Mouse (Mus musculus): ENCODE results near the gene Pabpc6. TPM values are rescaled to one million over a fixed set of nuclear protein-coding genes. Genes with fewer than 3 reads are reported as not detected.

The Pabpc6 gene
- polyA plus RNA-seq, 1 experiment from 2014 or later, result not detected

- no peak for TF ChIP-seq CTCF (IDR thresholded peaks at IDR 0.05; ENCODE audit: low read depth)
- Histone ChIP-seq H3K27me3 (ENCODE audit: insufficient read depth, low read length) (no peaks in the 10 kb centered on the region), H3K9ac (ENCODE audit: low read depth, low read length) (no peak overlapping the region), H3K27ac (no peak overlapping the region), H3K9me3 (replicated peaks; ENCODE audit: low read length) (no peaks in the 10 kb centered on the region), H3K4me1 (replicated peaks; ENCODE audit: insufficient read depth, low read length) (no peaks in the 10 kb centered on the region), H3K4me3 (replicated peaks; ENCODE audit: low read depth, low read length) (no peak overlapping the region), H3K36me3 (ENCODE audit: insufficient read depth, low read length) (no peaks in the 10 kb centered on the region), H3K4me2 (ENCODE audit: low read length) (no peak overlapping the region)
- DNase-seq (ENCODE audit: low spot score) (no peak), ATAC-seq (replicated peaks; ENCODE audit: low FRiP score, low read depth) (no peak)
- WGBS, result 68% methylated on average over 4 of the region's 4 CpGs
These were observed 21.9 kb downstream of the Pabpc6 start for GRCm38 (mm10) chr17:9647644-9648043.

- Histone ChIP-seq H3K9me3 (replicated peaks; ENCODE audit: low read length) (no peaks in the 10 kb centered on the region), H3K27ac (no peak overlapping the region), H3K27me3 (ENCODE audit: insufficient read depth, low read length) (no peaks in the 10 kb centered on the region), H3K9ac (ENCODE audit: low read depth, low read length) (no peak overlapping the region), H3K4me1 (replicated peaks; ENCODE audit: insufficient read depth, low read length) (no peaks in the 10 kb centered on the region), H3K4me3 (replicated peaks; ENCODE audit: low read depth, low read length) (no peak overlapping the region), H3K36me3 (ENCODE audit: insufficient read depth, low read length) (no peaks in the 10 kb centered on the region), H3K4me2 (ENCODE audit: low read length) (no peak overlapping the region)
- no peak for ATAC-seq (replicated peaks; ENCODE audit: low FRiP score, low read depth)
- 82% methylated on average over 7 of the region's 7 CpGs for WGBS
- TF ChIP-seq CTCF (IDR thresholded peaks at IDR 0.05; ENCODE audit: low read depth), result no peak
- DNase-seq (ENCODE audit: low spot score), result no peak
These were observed 25.8 kb downstream of the Pabpc6 start for GRCm38 (mm10) chr17:9643657-9644180.

GRCm38 (mm10) chr17:9637011-9637410 is 32.5 kb downstream of the Pabpc6 start:
- no peaks in the 10 kb centered on the region for H3K9me3 ChIP-seq (replicated peaks; ENCODE audit: low read length)
- no peak for TF ChIP-seq CTCF (IDR thresholded peaks at IDR 0.05; ENCODE audit: low read depth)
- no peak overlapping the region for H3K27ac ChIP-seq
- 81% methylated on average over 4 of the region's 4 CpGs for WGBS
- H3K4me3 ChIP-seq (replicated peaks; ENCODE audit: low read depth, low read length), result no peak overlapping the region
- H3K27me3 ChIP-seq (ENCODE audit: insufficient read depth, low read length), result no peaks in the 10 kb centered on the region
- no peaks in the 10 kb centered on the region for H3K4me1 ChIP-seq (replicated peaks; ENCODE audit: insufficient read depth, low read length)
- no peak overlapping the region for H3K9ac ChIP-seq (ENCODE audit: low read depth, low read length)
- no peak overlapping the region for H3K4me2 ChIP-seq (ENCODE audit: low read length)
- DNase-seq (ENCODE audit: low spot score), result no peak
- ATAC-seq (replicated peaks; ENCODE audit: low FRiP score, low read depth), result no peak
- H3K36me3 ChIP-seq (ENCODE audit: insufficient read depth, low read length), result no peaks in the 10 kb centered on the region

- Histone ChIP-seq H3K9ac (ENCODE audit: low read depth, low read length) (no peak overlapping the region), H3K27me3 (ENCODE audit: insufficient read depth, low read length) (no peaks in the 10 kb centered on the region), H3K4me2 (ENCODE audit: low read length) (no peak overlapping the region), H3K4me1 (replicated peaks; ENCODE audit: insufficient read depth, low read length) (no peaks in the 10 kb centered on the region), H3K4me3 (replicated peaks; ENCODE audit: low read depth, low read length) (no peak overlapping the region), H3K9me3 (replicated peaks; ENCODE audit: low read length) (no peaks in the 10 kb centered on the region), H3K36me3 (ENCODE audit: insufficient read depth, low read length) (no peaks in the 10 kb centered on the region), H3K27ac (no peak overlapping the region)
- TF ChIP-seq CTCF (IDR thresholded peaks at IDR 0.05; ENCODE audit: low read depth), result no peak
- ATAC-seq (replicated peaks; ENCODE audit: low FRiP score, low read depth), result no peak
- DNase-seq (ENCODE audit: low spot score), result no peak
- WGBS, result 70% methylated on average over 16 of the region's 16 CpGs
These were observed 36.8 kb downstream of the Pabpc6 start for GRCm38 (mm10) chr17:9632579-9633252.

- H3K4me1 ChIP-seq (replicated peaks; ENCODE audit: insufficient read depth, low read length), result no peaks in the 10 kb centered on the region
- no peaks in the 10 kb centered on the region for H3K9me3 ChIP-seq (replicated peaks; ENCODE audit: low read length)
- no peaks in the 10 kb centered on the region for H3K27me3 ChIP-seq (ENCODE audit: insufficient read depth, low read length)
- no peak overlapping the region for H3K9ac ChIP-seq (ENCODE audit: low read depth, low read length)
- WGBS, result 63% methylated on average over 5 of the region's 5 CpGs
- ATAC-seq (replicated peaks; ENCODE audit: low FRiP score, low read depth), result no peak
- DNase-seq (ENCODE audit: low spot score), result no peak
- no peak for TF ChIP-seq CTCF (IDR thresholded peaks at IDR 0.05; ENCODE audit: low read depth)
- H3K36me3 ChIP-seq (ENCODE audit: insufficient read depth, low read length), result no peaks in the 10 kb centered on the region
- no peak overlapping the region for H3K4me3 ChIP-seq (replicated peaks; ENCODE audit: low read depth, low read length)
- H3K27ac ChIP-seq, result no peak overlapping the region
- no peak overlapping the region for H3K4me2 ChIP-seq (ENCODE audit: low read length)
These were observed 37.4 kb downstream of the Pabpc6 start for GRCm38 (mm10) chr17:9632140-9632539.

- no peaks in the 10 kb centered on the region for H3K36me3 ChIP-seq (ENCODE audit: insufficient read depth, low read length)
- no peaks in the 10 kb centered on the region for H3K9me3 ChIP-seq (replicated peaks; ENCODE audit: low read length)
- 88% methylated on average over 1 of the region's 1 CpGs for WGBS
These were observed 38.4 kb downstream of the Pabpc6 start for GRCm38 (mm10) chr17:9631081-9631480.

GRCm38 (mm10) chr17:9627011-9627410 is 42.5 kb downstream of the Pabpc6 start:
- Histone ChIP-seq H3K4me3 (replicated peaks; ENCODE audit: low read depth, low read length) (no peak overlapping the region), H3K9ac (ENCODE audit: low read depth, low read length) (no peak overlapping the region)

More at GRCm38 (mm10) chr17:9631081-9631480, 38.4 kb downstream of the Pabpc6 start:
- no peaks in the 10 kb centered on the region for H3K27me3 ChIP-seq (ENCODE audit: insufficient read depth, low read length)
- H3K4me2 ChIP-seq (ENCODE audit: low read length), result no peak overlapping the region
- ATAC-seq (replicated peaks; ENCODE audit: low FRiP score, low read depth) (no peak), DNase-seq (ENCODE audit: low spot score) (no peak)
- H3K4me3 ChIP-seq (replicated peaks; ENCODE audit: low read depth, low read length), result no peak overlapping the region
- H3K27ac ChIP-seq, result no peak overlapping the region
- TF ChIP-seq CTCF (IDR thresholded peaks at IDR 0.05; ENCODE audit: low read depth), result no peak
- H3K4me1 ChIP-seq (replicated peaks; ENCODE audit: insufficient read depth, low read length), result no peaks in the 10 kb centered on the region
- H3K9ac ChIP-seq (ENCODE audit: low read depth, low read length), result no peak overlapping the region

More at GRCm38 (mm10) chr17:9627011-9627410, 42.5 kb downstream of the Pabpc6 start:
- Histone ChIP-seq H3K36me3 (ENCODE audit: insufficient read depth, low read length) (no peaks in the 10 kb centered on the region), H3K27me3 (ENCODE audit: insufficient read depth, low read length) (no peaks in the 10 kb centered on the region), H3K4me2 (ENCODE audit: low read length) (no peak overlapping the region), H3K27ac (no peak overlapping the region), H3K9me3 (replicated peaks; ENCODE audit: low read length) (no peaks in the 10 kb centered on the region), H3K4me1 (replicated peaks; ENCODE audit: insufficient read depth, low read length) (no peaks in the 10 kb centered on the region)
- DNase-seq (ENCODE audit: low spot score) (no peak), ATAC-seq (replicated peaks; ENCODE audit: low FRiP score, low read depth) (no peak)
- no peak for TF ChIP-seq CTCF (IDR thresholded peaks at IDR 0.05; ENCODE audit: low read depth)

Other genes starting within 250 kb of the Pabpc6 start
- gene Gm17728, start 247.7 kb downstream of the Pabpc6 start, polyA plus RNA-seq (2015; fragmentation: Nextera tagmentation; extraction: Ambion mirVana), result not detected in 2 replicates